Mouse (Mus musculus): ENCODE results near the gene Cep295. TPM values are rescaled to one million over a fixed set of nuclear protein-coding genes. Genes with fewer than 3 reads are reported as not detected.
A peak's percentile ranks its signal among the peaks of the same experiment; 100 is the strongest.
"Not testable (repeated sequence)": the region's sequence is repeated elsewhere in the genome, so short reads cannot be mapped to it uniquely, and the experiment has no call there.

Gene Cep295
- polyA plus RNA-seq, 1 experiment from 2014 or later, result 17.6 TPM

DNA sequence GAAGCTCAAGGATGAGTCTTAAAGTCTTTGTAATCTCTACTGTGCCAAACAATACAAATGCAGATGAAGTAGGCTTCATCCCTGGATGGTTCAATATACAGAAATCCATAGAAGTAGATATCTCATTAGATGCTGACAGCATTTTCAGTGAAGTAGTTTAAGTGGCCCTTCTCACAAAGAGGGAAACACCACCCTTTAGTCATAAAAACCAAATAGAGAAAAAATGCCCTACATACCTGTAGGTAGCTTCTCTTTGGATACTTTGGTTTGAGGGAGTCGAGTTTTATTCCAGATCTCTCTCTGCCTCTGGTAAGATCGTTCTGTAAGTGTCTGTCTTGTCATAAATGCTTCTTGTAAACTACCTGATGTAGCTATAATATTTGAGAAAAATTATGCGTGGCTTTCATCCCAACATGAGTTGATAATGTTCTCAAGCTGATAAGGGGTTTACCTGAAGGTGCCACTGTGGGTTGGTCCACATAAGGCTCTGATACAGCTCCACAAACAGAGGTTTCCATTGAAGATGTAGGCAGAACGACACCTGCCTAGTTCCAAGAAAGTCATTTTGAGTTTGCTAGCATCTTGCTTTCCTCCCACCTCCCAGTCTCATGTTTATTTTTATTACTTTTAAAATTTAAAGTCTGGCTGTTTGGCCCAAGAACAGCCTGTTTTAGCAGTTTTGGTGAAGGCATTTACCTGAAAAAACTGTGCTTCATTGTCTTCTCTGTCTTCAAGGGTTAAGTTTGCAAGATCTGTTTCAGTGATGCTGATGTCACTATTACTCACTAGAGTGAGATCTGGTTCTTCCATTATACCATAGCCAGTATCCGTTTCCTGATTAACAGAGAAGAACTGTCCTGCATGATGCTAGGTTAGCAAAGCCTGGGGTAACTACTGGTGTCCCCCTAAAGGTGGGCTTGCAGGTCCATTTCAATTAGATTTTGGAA, 40.1 kb downstream of the Cep295 start:
- H3K27me3 ChIP-seq (ENCODE audit: insufficient read depth, poor library complexity, severe bottlenecking), result no peaks in the 10 kb centered on the region
- WGBS, result 57% methylated on average over 5 of the region's 5 CpGs

DNA sequence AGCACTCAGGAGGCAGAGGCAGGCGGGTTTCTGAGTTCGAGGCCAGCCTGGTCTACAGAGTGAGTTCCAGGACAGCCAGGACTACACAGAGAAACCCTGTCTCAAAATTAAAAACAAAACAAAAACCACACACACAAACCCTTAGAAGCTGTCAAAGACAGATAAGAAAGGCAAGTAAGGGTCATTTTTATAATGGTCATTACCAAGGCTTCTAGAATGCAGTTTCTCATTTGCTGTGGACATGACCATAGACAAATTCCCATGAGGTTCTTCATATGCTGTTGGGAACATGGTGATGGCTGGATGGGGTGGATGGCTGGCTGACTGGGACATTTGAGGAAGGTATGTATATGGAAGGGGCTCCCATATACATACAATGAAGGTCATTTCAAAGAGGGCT, 41.3 kb downstream of the Cep295 start:
- 86% methylated on average over 2 of the region's 2 CpGs for WGBS
- H3K36me3 ChIP-seq, result peaks cover 74% of the 10 kb centered on the region
- H3K4me1 ChIP-seq; H3K27ac ChIP-seq; H3K4me3 ChIP-seq; DNase-seq (ENCODE audit: low spot score); H3K9me3 ChIP-seq; H3K27me3 ChIP-seq (ENCODE audit: insufficient read depth, poor library complexity, severe bottlenecking): not testable (repeated sequence)

More for the DNA sequence above, 40.1 kb downstream of the Cep295 start:
- DNase-seq (ENCODE audit: low spot score), result no peak
- H3K9me3 ChIP-seq, result no peaks in the 10 kb centered on the region
- no peak overlapping the region for H3K27ac ChIP-seq
- H3K4me3 ChIP-seq, result no peak overlapping the region
- H3K4me1 ChIP-seq, result no peaks in the 10 kb centered on the region
- peaks cover 74% of the 10 kb centered on the region for H3K36me3 ChIP-seq

DNA sequence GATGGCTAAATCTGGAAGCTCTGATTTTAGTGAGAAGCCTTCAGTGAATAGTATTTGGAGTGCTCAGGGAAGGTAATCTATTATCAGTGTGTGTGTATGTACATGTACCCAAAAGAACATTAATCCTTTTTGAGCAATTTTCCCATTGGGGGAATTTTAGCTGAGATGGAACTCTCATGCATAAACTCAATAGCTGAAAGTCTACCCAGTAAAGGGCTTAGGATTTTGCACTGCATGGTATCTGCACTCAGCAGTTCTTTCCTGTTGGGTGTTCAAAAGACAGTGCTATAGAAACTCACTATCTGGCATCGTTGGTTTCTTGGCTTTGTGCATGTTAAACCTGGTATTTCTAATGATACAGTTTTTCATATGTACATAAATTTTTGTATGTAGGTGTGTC, 43.0 kb downstream of the Cep295 start:
- H3K36me3 ChIP-seq, result peaks cover 84% of the 10 kb centered on the region
- no peaks in the 10 kb centered on the region for H3K27me3 ChIP-seq (ENCODE audit: insufficient read depth, poor library complexity, severe bottlenecking)
- H3K4me3 ChIP-seq, result no peak overlapping the region
- H3K9me3 ChIP-seq, result no peaks in the 10 kb centered on the region
- H3K27ac ChIP-seq, result no peak overlapping the region
- WGBS, result 94% methylated on average over 1 of the region's 1 CpGs
- no peaks in the 10 kb centered on the region for H3K4me1 ChIP-seq
- DNase-seq (ENCODE audit: low spot score), result no peak

DNA sequence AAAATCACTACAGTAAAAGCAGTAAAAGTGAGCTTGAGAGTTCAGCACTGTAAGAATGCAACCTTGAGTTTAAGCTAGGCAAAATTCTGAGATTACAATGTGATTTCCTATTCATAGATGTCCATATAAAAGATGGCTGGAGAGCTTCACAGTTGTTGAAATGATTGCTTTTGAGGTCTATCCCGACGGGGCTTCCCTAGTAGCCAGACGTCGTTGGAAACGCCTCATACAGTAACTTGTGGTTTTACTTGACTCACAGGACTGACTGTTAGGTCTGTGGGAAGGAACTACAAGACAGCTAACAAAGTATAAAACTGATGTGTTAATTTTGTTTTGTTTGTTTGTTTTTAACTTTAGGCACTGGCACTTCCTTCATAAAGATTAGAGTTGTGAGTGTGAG, 44.0 kb downstream of the Cep295 start:
- Histone ChIP-seq H3K27ac (no peak overlapping the region), H3K36me3 (peaks cover 92% of the 10 kb centered on the region), H3K27me3 (ENCODE audit: insufficient read depth, poor library complexity, severe bottlenecking) (no peaks in the 10 kb centered on the region), H3K4me1 (0 out of 2 replicates have a peak, but pooled peaks cover 3% of the 10 kb centered on the region), H3K9me3 (no peaks in the 10 kb centered on the region), H3K4me3 (no peak overlapping the region)
- 87% methylated on average over 5 of the region's 5 CpGs for WGBS
- no peak for DNase-seq (ENCODE audit: low spot score)

GRCm38 (mm10) chr9:15312054-15312735, 45.4 kb downstream of the Cep295 start:
- peaks cover 93% of the 10 kb centered on the region for H3K36me3 ChIP-seq
- no peaks in the 10 kb centered on the region for H3K9me3 ChIP-seq
- WGBS, result 84% methylated on average over 2 of the region's 2 CpGs
- H3K27me3 ChIP-seq (ENCODE audit: insufficient read depth, poor library complexity, severe bottlenecking), result no peaks in the 10 kb centered on the region
- no peak for DNase-seq (ENCODE audit: low spot score)
- no peak overlapping the region for H3K27ac ChIP-seq
- H3K4me3 ChIP-seq, result no peak overlapping the region
- peaks cover 13% of the 10 kb centered on the region for H3K4me1 ChIP-seq

- Histone ChIP-seq H3K27me3 (ENCODE audit: insufficient read depth, poor library complexity, severe bottlenecking) (no peaks in the 10 kb centered on the region), H3K9me3 (no peaks in the 10 kb centered on the region), H3K4me3 (no peak overlapping the region), H3K27ac (no peak overlapping the region), H3K36me3 (peaks cover 80% of the 10 kb centered on the region), H3K4me1 (peaks cover 15% of the 10 kb centered on the region)
- WGBS, result 93% methylated on average over 1 of the region's 1 CpGs
- DNase-seq (ENCODE audit: low spot score), result no peak
Observed at GRCm38 (mm10) chr9:15310179-15310578, 47.4 kb downstream of the Cep295 start.

- Histone ChIP-seq H3K4me1 (peaks cover 15% of the 10 kb centered on the region), H3K27ac (no peak overlapping the region), H3K36me3 (peaks cover 72% of the 10 kb centered on the region), H3K4me3 (no peak overlapping the region), H3K9me3 (no peaks in the 10 kb centered on the region), H3K27me3 (ENCODE audit: insufficient read depth, poor library complexity, severe bottlenecking) (no peaks in the 10 kb centered on the region)
- 85% methylated on average over 4 of the region's 4 CpGs for WGBS
- DNase-seq (ENCODE audit: low spot score), result no peak
Observed at GRCm38 (mm10) chr9:15309425-15309824, 48.2 kb downstream of the Cep295 start.

- no peaks in the 10 kb centered on the region for H3K9me3 ChIP-seq
- peaks cover 15% of the 10 kb centered on the region for H3K4me1 ChIP-seq
- H3K27ac ChIP-seq, result no peak overlapping the region
- WGBS, result 57% methylated on average over 2 of the region's 2 CpGs
- peaks cover 61% of the 10 kb centered on the region for H3K36me3 ChIP-seq
- no peaks in the 10 kb centered on the region for H3K27me3 ChIP-seq (ENCODE audit: insufficient read depth, poor library complexity, severe bottlenecking)
- no peak for DNase-seq (ENCODE audit: low spot score)
- H3K4me3 ChIP-seq, result no peak overlapping the region; the same call in 1 of the 2 replicates
Observed at GRCm38 (mm10) chr9:15308254-15308653, 49.3 kb downstream of the Cep295 start.

GRCm38 (mm10) chr9:15307257-15307656, 50.3 kb downstream of the Cep295 start:
- 8% methylated on average over 6 of the region's 6 CpGs for WGBS
- no peak for DNase-seq (ENCODE audit: low spot score)
- Histone ChIP-seq H3K27ac (peak overlapping the region; percentile 98), H3K9me3 (no peaks in the 10 kb centered on the region), H3K27me3 (ENCODE audit: insufficient read depth, poor library complexity, severe bottlenecking) (no peaks in the 10 kb centered on the region), H3K4me3 (peak overlapping the region; percentile 91), H3K36me3 (peaks cover 51% of the 10 kb centered on the region), H3K4me1 (peaks cover 15% of the 10 kb centered on the region)

DNA sequence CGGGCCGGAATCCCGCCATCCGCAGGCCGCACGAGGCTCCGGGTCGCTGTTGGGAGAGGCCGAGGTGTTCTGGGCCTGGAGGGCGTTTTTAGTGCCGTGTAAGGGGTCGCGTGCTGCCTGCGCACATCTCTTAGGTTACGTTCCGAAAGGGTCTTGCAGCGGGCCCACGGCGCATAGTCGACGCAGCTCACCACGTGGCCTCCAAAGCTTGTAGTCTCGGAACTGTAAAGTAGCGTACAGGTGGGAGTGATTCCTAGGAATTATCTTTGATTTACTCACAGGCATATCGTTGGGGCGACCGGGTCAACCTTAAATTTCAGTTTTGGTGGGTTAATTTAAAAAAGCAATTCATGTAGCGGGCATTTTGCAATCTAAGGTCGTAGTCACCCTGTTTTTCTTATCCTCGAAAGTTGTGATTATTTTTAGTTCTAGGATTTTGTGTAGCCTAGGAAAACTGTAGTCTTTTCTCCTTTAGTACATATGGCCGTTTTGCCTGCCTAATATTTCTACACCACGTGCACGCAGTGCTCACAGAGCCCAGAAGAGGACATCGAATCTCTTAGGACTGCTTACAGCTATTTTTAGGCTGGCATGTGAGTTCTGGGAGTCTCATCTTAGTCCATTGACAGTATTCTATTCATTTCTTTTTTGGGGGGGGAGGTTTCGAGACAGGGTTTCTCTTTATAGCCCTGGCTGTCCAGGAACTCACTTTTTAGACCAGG, 51.0 kb downstream of the Cep295 start, which contains the start of gene 4931406C07Rik:
4931406C07Rik (minus strand) TSS at position 51 of the 722 bp plus-strand sequence.
- WGBS, result under 1% methylated on average over 35 of the region's 35 CpGs
- Histone ChIP-seq H3K27me3 (ENCODE audit: insufficient read depth, poor library complexity, severe bottlenecking) (no peaks in the 10 kb centered on the region), H3K4me1 (peaks cover 15% of the 10 kb centered on the region), H3K36me3 (peaks cover 44% of the 10 kb centered on the region), H3K9me3 (no peaks in the 10 kb centered on the region), H3K4me3 (peak within 1 kb of the TSS; percentile 91), H3K27ac (peak within 1 kb of the TSS; percentile 98)
- no peak for DNase-seq (ENCODE audit: low spot score)

DNA sequence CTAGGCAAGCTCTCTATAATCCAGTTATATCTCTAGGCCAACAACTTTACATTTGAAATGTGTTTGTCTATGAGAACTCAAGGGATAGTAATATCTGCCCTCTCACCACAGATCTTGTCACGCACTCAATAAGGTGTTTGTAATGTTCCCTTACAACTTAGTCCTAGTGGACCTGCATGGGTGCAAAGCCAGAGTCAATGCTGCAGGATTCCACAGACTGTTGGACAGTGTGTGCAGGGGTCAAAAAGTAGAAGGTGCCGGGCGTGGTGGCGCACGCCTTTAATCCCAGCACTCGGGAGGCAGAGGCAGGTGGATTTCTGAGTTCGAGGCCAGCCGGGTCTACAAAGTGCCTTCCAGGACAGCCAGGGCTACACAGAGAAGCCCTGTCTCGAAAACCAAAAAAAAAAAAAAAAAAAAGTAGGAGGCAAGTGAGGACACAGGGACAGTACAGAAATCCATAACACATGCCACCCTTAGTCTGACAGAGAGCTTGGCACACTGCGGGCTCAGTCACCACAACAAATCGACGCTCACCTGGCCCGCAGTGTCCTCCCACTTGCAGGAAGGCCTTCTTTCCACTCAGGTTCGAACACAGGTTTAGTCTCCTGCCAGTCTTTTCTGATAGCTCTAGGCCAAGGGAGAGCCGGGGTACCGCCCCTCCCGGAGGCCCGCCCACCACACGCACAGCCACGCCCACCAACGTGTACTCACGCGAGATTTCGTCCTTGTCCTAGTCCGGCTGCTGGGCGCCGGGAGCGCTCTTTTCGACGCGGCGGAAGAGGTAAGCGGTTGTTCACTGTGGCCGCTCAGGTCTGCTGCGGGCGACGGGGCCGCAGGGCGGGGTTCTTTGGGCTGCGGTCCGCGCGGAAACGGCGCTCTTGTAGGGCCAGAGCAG, 51.8 kb downstream of the Cep295 start, which contains the start of gene Taf1d:
Taf1d (plus strand) TSS at position 712 of the 895 bp plus-strand sequence.
- H3K27me3 ChIP-seq (ENCODE audit: insufficient read depth, poor library complexity, severe bottlenecking), result no peaks in the 10 kb centered on the region
- H3K36me3 ChIP-seq, result peaks cover 37% of the 10 kb centered on the region
- DNase-seq (ENCODE audit: low spot score), result peak; percentile 96
- 12% methylated on average over 45 of the region's 45 CpGs for WGBS
- peak within 1 kb of the TSS; percentile 98 for H3K27ac ChIP-seq
- peak within 1 kb of the TSS; percentile 91 for H3K4me3 ChIP-seq
- H3K9me3 ChIP-seq, result no peaks in the 10 kb centered on the region
- peaks cover 15% of the 10 kb centered on the region for H3K4me1 ChIP-seq

DNA sequence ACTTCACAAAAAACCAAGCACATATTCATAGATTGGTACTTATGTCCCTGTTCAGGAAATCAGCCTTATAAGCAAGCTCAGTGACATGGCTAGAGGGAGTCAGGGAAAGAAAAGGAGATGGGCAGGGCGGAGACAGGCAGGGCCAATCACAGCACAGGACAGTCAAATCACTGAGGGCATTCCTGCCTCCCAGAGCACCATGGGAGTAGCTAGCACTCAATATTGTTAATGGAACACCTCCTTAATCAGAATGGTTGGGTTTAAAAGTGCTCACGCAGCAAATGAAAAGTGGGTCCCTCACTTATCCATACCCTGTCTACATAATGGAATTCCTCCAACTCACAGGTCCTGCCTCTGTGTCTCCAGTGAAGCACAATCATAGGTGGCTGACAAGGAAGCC, 54.7 kb downstream of the Cep295 start:
- Histone ChIP-seq H3K27me3 (ENCODE audit: insufficient read depth, poor library complexity, severe bottlenecking) (no peaks in the 10 kb centered on the region), H3K4me3 (no peak overlapping the region), H3K36me3 (peaks cover 9% of the 10 kb centered on the region), H3K4me1 (peaks cover 9% of the 10 kb centered on the region), H3K27ac (no peak overlapping the region), H3K9me3 (no peaks in the 10 kb centered on the region)
- 66% methylated on average over 2 of the region's 2 CpGs for WGBS
- DNase-seq (ENCODE audit: low spot score), result no peak
